18 mouse cellular contexts compared by ENCODE assay signal in the genomic region with DNA sequence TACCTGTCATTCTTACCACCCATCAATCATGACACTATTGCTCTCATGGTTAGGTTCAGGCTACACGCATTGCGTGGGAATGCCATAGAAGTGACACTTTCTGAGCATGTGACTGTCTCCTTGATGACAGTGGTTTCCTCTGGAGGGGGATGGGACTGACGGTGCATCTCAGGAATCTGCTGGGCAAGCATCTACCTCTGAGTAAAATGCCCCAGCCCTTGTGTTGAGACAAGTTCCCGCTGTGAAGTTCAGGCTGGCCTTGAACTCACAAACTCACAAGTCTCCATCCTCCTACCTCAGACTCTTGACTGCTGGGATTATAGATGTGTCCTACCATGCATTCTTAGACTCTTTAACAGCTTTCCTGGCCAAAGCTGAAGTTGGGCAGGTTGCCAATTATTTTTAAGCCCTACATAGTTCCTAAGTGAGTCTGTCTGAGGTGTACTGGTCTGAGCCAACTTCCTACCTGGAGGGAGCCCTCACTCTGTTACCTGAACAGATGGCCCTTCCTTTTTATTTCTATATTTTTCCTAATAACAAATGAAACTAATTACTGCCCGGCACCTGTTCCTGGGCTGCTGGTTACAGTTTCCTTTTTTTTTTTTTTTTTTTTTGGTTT.
DNase-seq lines count a peak whose midpoint lies in the region; TF ChIP-seq lines count a peak whose summit lies in the region.
"Had no signal": no experiment of that assay in that cellular context is flagged by ENCODE, and none has a peak within 500 bp of the region (broad histone marks: within the 10 kb centered on the region; RNA-seq: fewer than 3 reads in every experiment).

No protein-coding gene starts in this region.

- no peak for TF ChIP-seq CTCF in kidney, adult 2 months (conservative IDR thresholded peaks at IDR 0.05; ENCODE audit: insufficient read depth, insufficient read length, low read depth, low read length)

- no peak overlapping the region for H3K4me3 ChIP-seq in kidney, adult 2 months (ENCODE audit: insufficient read depth, low read depth, low read length)
- H3K4me3 ChIP-seq: embryonic facial prominence, embryonic 10.5 days; forebrain, embryonic 13.5 days; heart, adult 2 months; hindbrain, embryonic 10.5 days; hindbrain, embryonic 15.5 days had no signal

- WGBS in kidney, adult 2 months, result 69% methylated on average over 5 of the region's 5 CpGs

- no peak for TF ChIP-seq POLR2A in kidney, adult 2 months (IDR thresholded peaks at IDR 0.05; ENCODE audit: low read depth, low read length)

- no peak overlapping the region for H3K27ac ChIP-seq in kidney, adult 2 months (ENCODE audit: insufficient read depth, low read depth, low read length)
- H3K27ac ChIP-seq: embryonic facial prominence, embryonic 10.5 days; forebrain, embryonic 13.5 days; heart, adult 2 months; hindbrain, embryonic 10.5 days; hindbrain, embryonic 15.5 days had no signal

- DNase-seq in cerebellum, adult 11-12 months, result peak; percentile 44
- DNase-seq in cerebellum, postnatal 10 days, result no peak
- DNase-seq in kidney, adult 2 months, result peak; percentile 40
- no peak for DNase-seq in kidney, adult 18-20 months
- peak; percentile 12 for DNase-seq in 3T3-L1 (ENCODE audit: low read depth, low spot score)
- DNase-seq in yolk sac, embryonic 10.5 days (ENCODE audit: low spot score), result peak; percentile 60
- DNase-seq in spleen, postnatal 4 days (ENCODE audit: low spot score in 2 of 2), result no peak
- DNase-seq: adrenal gland, adult 2 months; adrenal gland, postnatal 25 days; cerebellum, adult 11 months; forebrain, postnatal 0 days; gastrocnemius, postnatal 14 days; heart, adult 2 months had no signal

- H3K4me1 ChIP-seq in kidney, adult 2 months (ENCODE audit: control insufficient read depth, insufficient read depth, low read length), result peaks cover 17% of the 10 kb centered on the region; the same call in 1 of the 2 replicates
- H3K4me1 ChIP-seq: forebrain, embryonic 13.5 days; hindbrain, embryonic 10.5 days; hindbrain, embryonic 15.5 days had no signal

- H3K36me3 ChIP-seq in kidney, adult 2 months (ENCODE audit: control insufficient read depth, insufficient read depth, low read length), result no peaks in the 10 kb centered on the region

- H3K27me3 ChIP-seq in kidney, adult 2 months (replicated peaks; ENCODE audit: control insufficient read depth, insufficient read depth, low read length), result no peaks in the 10 kb centered on the region
- H3K27me3 ChIP-seq: forebrain, embryonic 13.5 days; hindbrain, embryonic 15.5 days; Patski had no signal

Comparison
In these comparisons a context has a peak if more than half of its experiments do, and no peak if none do; other contexts are left out.
1. DNase-seq: peak in cerebellum, adult 11-12 months (single experiment), kidney, adult 2 months (single experiment), 3T3-L1 (single experiment) and yolk sac, embryonic 10.5 days (single experiment); none in cerebellum, postnatal 10 days (0 of 2), kidney, adult 18-20 months (single experiment) and spleen, postnatal 4 days (0 of 2).